Comparison of ENCODE assay signal across 10 mouse cellular contexts in genomic region chr10:86418931-86419330, GRCm38 (mm10).
DNase-seq lines count a peak whose midpoint lies in the region; ATAC-seq lines count a peak whose summit lies in the region.
"Had no signal": no experiment of that assay in that cellular context is flagged by ENCODE, and none has a peak within 500 bp of the region (broad histone marks: within the 10 kb centered on the region; RNA-seq: fewer than 3 reads in every experiment).

No protein-coding gene starts in this region.

- no peaks in the 10 kb centered on the region for H3K36me3 ChIP-seq in midbrain, embryonic 11.5 days (ENCODE audit: control insufficient read depth, insufficient read depth, low read length)

- H3K4me3 ChIP-seq in midbrain, embryonic 11.5 days (ENCODE audit: low read depth, low read length): no peak overlapping the region

- no peaks in the 10 kb centered on the region for H3K4me1 ChIP-seq in midbrain, embryonic 11.5 days (ENCODE audit: control insufficient read depth, insufficient read depth, low read length)

- H3K9me3 ChIP-seq in midbrain, embryonic 11.5 days (ENCODE audit: control insufficient read depth, low read length): no peaks in the 10 kb centered on the region

- no peak overlapping the region for H3K4me2 ChIP-seq in midbrain, embryonic 11.5 days

- 0 out of 2 replicates have a peak, but pooled peaks have one; percentile 23 for ATAC-seq in megakaryocyte progenitor cell, adult 5-6 weeks (replicated peaks; ENCODE audit: poor library complexity)
- ATAC-seq in midbrain, embryonic 11.5 days (ENCODE audit: low FRiP score): no peak

- WGBS in midbrain, embryonic 11.5 days: 93% methylated on average over 5 of the region's 5 CpGs

- no peak overlapping the region for H3K9ac ChIP-seq in midbrain, embryonic 11.5 days (ENCODE audit: low read length)

- intact Hi-C loops in heart, postnatal 36 days (cut with DNase I): no loop called here

- no peaks in the 10 kb centered on the region for H3K27me3 ChIP-seq in midbrain, embryonic 11.5 days (ENCODE audit: control insufficient read depth, insufficient read depth, low read length)

- no peak overlapping the region for H3K27ac ChIP-seq in midbrain, embryonic 11.5 days (ENCODE audit: low read depth, low read length)
- H3K27ac ChIP-seq: macrophage had no signal

- DNase-seq in ovary, postnatal 36 days (ENCODE audit: low spot score): peak; percentile 18
- no peak for DNase-seq in ovary, adult 18-20 months (ENCODE audit: low spot score)
- DNase-seq in cerebellum, postnatal 10 days: peak; percentile 88 to 89
- peak; percentile 41 to 45 for DNase-seq in heart, postnatal 36 days
- no peak for DNase-seq in spleen, adult 18-20 months
- DNase-seq in B cell, adult 2 months: no peak
- DNase-seq in midbrain, embryonic 11.5 days (ENCODE audit: low spot score, missing footprints): no peak
- DNase-seq: embryo, embryonic 11 days had no signal

Comparison
In these comparisons a context has a peak if more than half of its experiments do, and no peak if none do; other contexts are left out.
1. DNase-seq: peak in ovary, postnatal 36 days (single experiment), cerebellum, postnatal 10 days (2 of 2) and heart, postnatal 36 days (2 of 2); none in ovary, adult 18-20 months (single experiment), spleen, adult 18-20 months (0 of 2), B cell, adult 2 months (0 of 2) and midbrain, embryonic 11.5 days (single experiment).